Mouse (Mus musculus) kidney, adult 2 months (tissue): ENCODE data around the gene Pla2g12a. TPM values are rescaled to one million over a fixed set of nuclear protein-coding genes. Genes with fewer than 3 reads are reported as not detected.

Experiments
- DNase-seq: peaks from one replicate; pipeline ENCODE4 v3.0.0; 2021
- H3K27ac ChIP-seq: fragments of 200-500 bp; 2 replicates; pipeline ENCODE4 v1.5.1; 2012; ENCODE audit warnings: low read depth, low read length, control low read depth, inconsistent platforms; ENCODE audit not compliant: insufficient read depth
- H3K27me3 ChIP-seq: fragments of 200-500 bp; replicated peaks from 2 replicates; pipeline ENCODE4 v1.6.1; 2012; ENCODE audit warnings: mild to moderate bottlenecking, moderate library complexity, low read length, inconsistent platforms; ENCODE audit not compliant: control insufficient read depth, insufficient read depth
- H3K36me3 ChIP-seq: fragments of 200-500 bp; 2 replicates; pipeline ENCODE4 v1.6.1; 2012; ENCODE audit warnings: mild to moderate bottlenecking, moderate library complexity, low read length, inconsistent platforms; ENCODE audit not compliant: control insufficient read depth, insufficient read depth
- H3K4me1 ChIP-seq: fragments of 200-500 bp; 2 replicates; pipeline ENCODE4 v1.6.1; 2011; ENCODE audit warnings: low read length; ENCODE audit not compliant: control insufficient read depth, insufficient read depth
- H3K4me3 ChIP-seq: fragments of 200-500 bp; 2 replicates; pipeline ENCODE4 v1.5.1; 2011; ENCODE audit warnings: mild to moderate bottlenecking, low read depth, low read length, control low read depth; ENCODE audit not compliant: insufficient read depth
- CTCF ChIP-seq: fragments of 200-500 bp; conservative IDR thresholded peaks from 2 replicates; pipeline ENCODE4 v1.5.1; 2011; ENCODE audit warnings: low read depth, mild to moderate bottlenecking, control low read depth, low read length, moderate library complexity, mixed read lengths; ENCODE audit not compliant: insufficient read depth, insufficient read length
- POLR2A ChIP-seq: fragments of 200-500 bp; IDR thresholded peaks from one replicate; pipeline ENCODE4 v1.6.1; 2011; ENCODE audit warnings: low read depth, low read length, control low read depth
- WGBS: fragments of 180-500 bp; shearing (Covaris S2); methylation state at CpG from one replicate; pipeline ENCODE4 v1.1.7; 2018; 5-methylcytosine and 5-hydroxymethylcytosine counted together
- polyA plus RNA-seq: library from polyadenylated mRNA; depleted of rRNA; stranded (reverse); fragments of >200 nt; gene quantifications from 2 replicates; pipeline ENCODE4 v1.2.3, GENCODE M21; 2012

Gene Pla2g12a
- polyA plus RNA-seq, 1 experiment = 46.6 TPM

DNA sequence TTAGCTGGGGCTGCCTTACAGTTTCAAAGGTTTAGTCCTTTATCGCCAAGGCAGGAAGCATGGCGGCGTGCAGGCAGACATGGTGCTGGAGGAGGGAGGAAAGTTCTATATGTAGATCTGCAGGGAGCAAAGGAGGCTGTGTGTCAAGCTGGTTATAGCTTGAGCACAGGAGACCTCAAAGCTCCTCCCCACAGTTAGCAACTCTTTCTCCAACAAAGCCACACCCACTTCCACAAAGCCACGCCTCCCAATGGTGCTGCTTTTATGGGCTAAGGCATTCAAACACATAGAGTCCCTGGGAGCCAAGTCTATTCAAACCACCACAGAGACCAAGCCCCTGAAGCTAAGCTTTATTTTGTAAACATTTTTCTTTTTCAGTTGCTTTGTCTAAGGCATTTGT lies 20.5 kb downstream of the Pla2g12a start:
- TF ChIP-seq POLR2A (no peak), CTCF (no peak)
- Histone ChIP-seq H3K27me3 (no peaks in the 10 kb centered on the region), H3K4me1 (no peaks in the 10 kb centered on the region), H3K27ac (no peak overlapping the region), H3K36me3 (no peaks in the 10 kb centered on the region), H3K4me3 (no peak overlapping the region)
- DNase-seq = peak; percentile 9
- WGBS = 81% methylated on average over 4 of the region's 4 CpGs

- no peaks in the 10 kb centered on the region for H3K4me1 ChIP-seq
- no peaks in the 10 kb centered on the region for H3K27me3 ChIP-seq
- peak; percentile 91 for DNase-seq
- peak within 1 kb of the TSS; percentile 46; the same call in 1 of the 2 replicates for H3K27ac ChIP-seq
- H3K4me3 ChIP-seq = peak within 1 kb of the TSS; percentile 86
- H3K36me3 ChIP-seq = no peaks in the 10 kb centered on the region
- no peak for TF ChIP-seq CTCF
- TF ChIP-seq POLR2A = no peak
- under 1% methylated on average over 34 of the region's 34 CpGs for WGBS
These were observed 22.9 kb downstream of the Pla2g12a start, which contains the start of gene Casp6 for GRCm38 (mm10) chr3:129901271-129901809. Casp6 (plus strand) TSS chr3:129901425.

DNA sequence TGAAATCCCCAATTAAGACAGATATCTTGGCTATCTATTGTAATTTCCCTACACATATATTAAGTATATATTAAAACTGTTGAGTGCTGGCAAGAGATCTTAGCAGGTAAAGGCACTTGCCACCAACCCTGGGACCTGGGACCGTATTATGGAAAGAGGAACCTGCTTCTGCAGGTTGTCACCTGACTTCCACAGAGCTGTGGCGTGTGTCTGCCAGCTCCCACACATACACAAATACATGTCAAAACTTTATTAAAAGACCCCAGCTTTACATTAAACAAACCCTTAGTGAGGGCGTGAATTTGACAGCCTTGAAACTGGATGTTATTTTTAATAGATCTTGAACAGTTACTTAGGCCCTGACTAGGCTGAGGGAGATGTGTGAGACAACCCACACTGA lies 25.0 kb downstream of the Pla2g12a start:
- no peaks in the 10 kb centered on the region for H3K4me1 ChIP-seq
- no peaks in the 10 kb centered on the region for H3K27me3 ChIP-seq
- H3K36me3 ChIP-seq = no peaks in the 10 kb centered on the region
- no peak for DNase-seq
- no peak for TF ChIP-seq POLR2A
- TF ChIP-seq CTCF = no peak
- no peak overlapping the region for H3K27ac ChIP-seq
- 91% methylated on average over 3 of the region's 3 CpGs for WGBS
- no peak overlapping the region for H3K4me3 ChIP-seq

GRCm38 (mm10) chr3:129903866-129904265 lies 25.5 kb downstream of the Pla2g12a start:
- 83% methylated on average over 8 of the region's 8 CpGs for WGBS

DNA sequence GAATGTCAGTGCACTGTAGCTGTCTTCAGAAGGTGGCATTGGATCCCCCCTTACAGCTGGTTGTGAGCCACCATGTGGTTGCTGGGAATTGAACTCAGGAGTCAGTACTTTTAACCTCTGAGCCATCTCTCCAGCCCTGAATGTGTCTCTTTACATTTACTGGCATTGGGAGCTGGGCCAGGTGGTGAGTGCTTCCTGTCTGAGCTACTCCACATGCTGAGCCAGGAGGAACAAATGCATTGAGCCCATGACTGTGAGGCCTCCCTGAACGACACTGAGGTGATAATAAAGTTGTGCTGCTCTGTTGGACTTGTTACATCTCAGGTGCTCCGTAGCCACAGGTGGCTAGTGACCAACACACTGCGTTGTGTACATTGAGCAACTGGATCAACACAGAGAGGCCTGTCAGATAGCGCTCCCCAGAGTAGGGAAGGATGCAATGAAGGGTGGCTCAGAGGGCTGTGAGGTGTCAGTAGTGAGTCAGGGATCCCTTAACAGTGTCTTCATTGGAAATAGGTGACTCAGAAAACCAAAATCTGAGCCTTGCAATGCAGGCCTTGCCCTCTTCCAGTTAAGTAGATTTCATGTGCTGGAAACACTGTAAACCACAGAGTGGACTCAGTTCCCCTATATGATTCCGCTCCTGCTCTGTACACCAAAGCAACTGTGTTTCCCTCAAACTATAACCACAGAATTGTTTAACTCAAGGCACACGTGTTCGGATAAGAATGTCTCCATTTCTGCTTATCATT lies 26.2 kb downstream of the Pla2g12a start:
- H3K4me1 ChIP-seq = no peaks in the 10 kb centered on the region
- H3K27ac ChIP-seq = no peak overlapping the region
- no peak for TF ChIP-seq POLR2A
- no peak for TF ChIP-seq CTCF
- H3K27me3 ChIP-seq = no peaks in the 10 kb centered on the region
- no peaks in the 10 kb centered on the region; the same call in 1 of the 2 replicates for H3K36me3 ChIP-seq
- WGBS = 88% methylated on average over 7 of the region's 7 CpGs
- no peak overlapping the region for H3K4me3 ChIP-seq
- DNase-seq = no peak

More at GRCm38 (mm10) chr3:129903866-129904265, 25.5 kb downstream of the Pla2g12a start:
- DNase-seq = no peak
- TF ChIP-seq CTCF = no peak
- no peak for TF ChIP-seq POLR2A
- Histone ChIP-seq H3K36me3 (no peaks in the 10 kb centered on the region; the same call in 1 of the 2 replicates), H3K4me1 (no peaks in the 10 kb centered on the region), H3K4me3 (no peak overlapping the region), H3K27ac (no peak overlapping the region), H3K27me3 (no peaks in the 10 kb centered on the region)

GRCm38 (mm10) chr3:129912025-129912424 lies 33.6 kb downstream of the Pla2g12a start:
- Histone ChIP-seq H3K27ac (no peak overlapping the region), H3K36me3 (peaks cover 4% of the 10 kb centered on the region), H3K4me3 (no peak overlapping the region), H3K27me3 (no peaks in the 10 kb centered on the region), H3K4me1 (no peaks in the 10 kb centered on the region)
- WGBS = 93% methylated on average over 14 of the region's 14 CpGs
- no peak for TF ChIP-seq CTCF
- no peak for TF ChIP-seq POLR2A
- DNase-seq = no peak

GRCm38 (mm10) chr3:129913241-129913640 lies 34.8 kb downstream of the Pla2g12a start:
- WGBS = 94% methylated on average over 13 of the region's 13 CpGs
- Histone ChIP-seq H3K27me3 (no peaks in the 10 kb centered on the region), H3K36me3 (peaks cover 4% of the 10 kb centered on the region), H3K4me1 (no peaks in the 10 kb centered on the region), H3K27ac (no peak overlapping the region), H3K4me3 (no peak overlapping the region)
- no peak for DNase-seq
- TF ChIP-seq POLR2A (no peak), CTCF (no peak)
